Mouse (Mus musculus) gastrocnemius, postnatal 10 days (tissue): ENCODE data around the gene Rrnad1. TPM values are rescaled to one million over a fixed set of nuclear protein-coding genes. Genes with fewer than 3 reads are reported as not detected.

ENCODE experiments used
- DNase-seq: peaks from one replicate; pipeline ENCODE4 v3.0.0; 2021; ENCODE audit warnings: mixed read lengths
- total RNA-seq, 2 experiments: library from RNA; stranded (reverse); gene quantifications; 2 replicates each; pipeline ENCODE4 v1.2.3; 2021

Gene Rrnad1
- total RNA-seq, 2 experiments from 2014 or later: 4.8 to 7.0 TPM

DNA sequence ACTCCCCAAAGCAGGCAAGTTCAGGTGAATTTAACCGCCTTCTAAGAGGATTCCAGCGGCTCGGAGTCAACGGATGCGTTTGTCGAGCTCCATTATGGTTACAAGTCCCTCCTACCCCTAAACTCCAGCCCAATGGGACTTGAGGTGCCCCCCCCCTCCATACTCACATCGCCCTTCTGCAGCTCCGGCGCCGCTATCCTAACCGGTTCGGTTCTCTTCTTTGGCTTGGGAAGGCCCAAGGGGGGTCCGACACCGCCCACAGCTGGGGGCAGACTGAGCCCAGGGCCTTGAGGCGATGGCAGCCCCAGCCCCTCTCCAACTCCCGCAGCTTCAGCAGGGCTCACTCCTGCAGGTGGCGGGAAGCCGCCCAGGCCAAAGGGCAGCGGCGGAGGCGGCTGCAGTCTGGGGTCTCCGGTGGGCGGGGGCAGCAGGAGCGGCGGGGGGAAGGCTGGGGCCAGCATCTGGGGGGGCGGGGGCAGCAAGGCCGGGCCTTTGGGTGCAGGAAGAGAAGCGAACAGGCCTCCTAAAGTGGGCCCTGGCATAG, 45.7 kb downstream of the Rrnad1 start:
- DNase-seq: peak; percentile 39

GRCm38 (mm10) chr3:87884291-87884690, 46.2 kb downstream of the Rrnad1 start:
- no peak for DNase-seq

DNA sequence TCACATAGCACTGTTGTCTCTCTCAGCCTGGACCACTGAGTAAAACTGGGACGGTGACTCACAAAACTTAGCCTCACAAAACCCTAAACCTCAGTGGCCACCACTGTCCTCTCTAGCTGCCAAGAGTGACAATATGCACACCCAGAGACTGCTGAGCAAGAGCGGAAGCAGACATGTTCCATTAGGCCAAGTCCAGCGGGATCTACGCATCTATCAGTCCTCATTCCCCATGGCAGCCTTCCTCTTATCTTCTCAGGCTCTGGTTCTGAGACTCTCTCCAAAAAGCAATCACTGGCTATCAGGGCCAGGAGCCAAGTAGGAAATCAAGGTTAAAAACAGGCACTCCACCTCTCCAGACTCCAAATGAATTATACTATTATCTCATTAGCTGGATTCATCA, 52.8 kb downstream of the Rrnad1 start:
- DNase-seq: no peak

Other genes starting within 250 kb of the Rrnad1 start
- under 1 TPM in 1 of 2 experiments, not detected in 1; 0.11 TPM for gene Lrrc71, start 182.1 kb downstream of the Rrnad1 start, total RNA-seq
- under 1 TPM; 0.09 TPM for gene Ntrk1, start 135.6 kb downstream of the Rrnad1 start, total RNA-seq
- under 1 TPM; 0.19 to 0.56 TPM for gene Insrr, start 133.8 kb downstream of the Rrnad1 start, total RNA-seq
- gene Pear1, start 106.4 kb downstream of the Rrnad1 start, total RNA-seq: 10 to 100 TPM; 19.6 to 19.7 TPM
- under 1 TPM in 1 of 2 experiments, not detected in 1; 0.18 TPM for gene Sh2d2a, start 84.0 kb downstream of the Rrnad1 start, total RNA-seq
- gene Prcc, start 45.1 kb downstream of the Rrnad1 start, total RNA-seq: 10 to 100 TPM; 44.2 to 47.7 TPM
- gene Hdgf, start 24.4 kb downstream of the Rrnad1 start, total RNA-seq: 100 to 1,000 TPM; 192 to 197 TPM
- gene Mrpl24, start 11.2 kb downstream of the Rrnad1 start, total RNA-seq: 10 to 100 TPM; 47.3 to 55.6 TPM
- 10 to 100 TPM; 10.7 to 15.0 TPM for gene Isg20l2, start 403 bp downstream of the Rrnad1 start, total RNA-seq
- gene Crabp2, start 17.9 kb upstream of the Rrnad1 start, total RNA-seq: 1 to 10 TPM in 1 of 2 experiments, under 1 TPM in 1; 0.96 to 1.1 TPM
- gene Nes, start 40.4 kb upstream of the Rrnad1 start, total RNA-seq: 10 to 100 TPM; 72.4 to 87.7 TPM
- gene Bcan, start 69.5 kb upstream of the Rrnad1 start, total RNA-seq: 1 to 10 TPM in 1 of 2 experiments, under 1 TPM in 1; 0.61 to 1.9 TPM
- not detected for gene Hapln2, start 96.9 kb upstream of the Rrnad1 start, total RNA-seq
- 10 to 100 TPM; 12.5 to 14.7 TPM for gene Gpatch4, start 112.4 kb upstream of the Rrnad1 start, total RNA-seq
- 10 to 100 TPM; 52.5 to 57.1 TPM for gene Naxe, start 127.8 kb upstream of the Rrnad1 start, total RNA-seq
- gene Ttc24, start 147.6 kb upstream of the Rrnad1 start, total RNA-seq: not detected
- gene Iqgap3, start 151.3 kb upstream of the Rrnad1 start, total RNA-seq: 1 to 10 TPM; 5.6 to 8.3 TPM
- gene Mef2d, start 211.7 kb upstream of the Rrnad1 start, total RNA-seq: 100 to 1,000 TPM; 148 to 163 TPM